Mouse (Mus musculus) heart, embryonic 11.5 days (tissue): ENCODE results near the gene Plekho2. TPM values are rescaled to one million over a fixed set of nuclear protein-coding genes. Genes with fewer than 3 reads are reported as not detected.

Source experiments
- ATAC-seq: fragments of 200-750 bp; cut with Nextera tagmentation; replicated peaks from 2 replicates; pipeline ENCODE4 v1.8.0; 2017; ENCODE audit warnings: moderate library complexity; ENCODE audit not compliant: insufficient number of reproducible peaks, low FRiP score, low TSS enrichment
- H3K27ac ChIP-seq: fragments of 300-500 bp; sonication (generic); 2 replicates; pipeline ENCODE4 v1.5.1; 2014; ENCODE audit warnings: mild to moderate bottlenecking, low read depth, low read length
- H3K27me3 ChIP-seq: fragments of 300-500 bp; sonication (generic); 2 replicates; pipeline ENCODE4 v1.6.1; 2014; ENCODE audit warnings: mild to moderate bottlenecking, low read length, mixed read lengths; ENCODE audit not compliant: control insufficient read depth, insufficient read depth
- H3K36me3 ChIP-seq: fragments of 300-500 bp; sonication (generic); 2 replicates; pipeline ENCODE4 v1.6.1; 2014; ENCODE audit warnings: mild to moderate bottlenecking, low read length, moderate library complexity, mixed read lengths; ENCODE audit not compliant: control insufficient read depth, insufficient read depth
- H3K4me1 ChIP-seq: fragments of 300-500 bp; sonication (generic); 2 replicates; pipeline ENCODE4 v1.6.1; 2014; ENCODE audit warnings: low read length; ENCODE audit not compliant: control insufficient read depth, insufficient read depth
- H3K4me2 ChIP-seq: fragments of 300-500 bp; sonication (generic); 2 replicates; pipeline ENCODE4 v1.6.1; 2014; ENCODE audit warnings: mild to moderate bottlenecking, moderate library complexity
- H3K4me3 ChIP-seq: fragments of 300-500 bp; sonication (generic); 2 replicates; pipeline ENCODE4 v1.5.1; 2014; ENCODE audit warnings: low read depth, low read length
- H3K9ac ChIP-seq: fragments of 300-500 bp; sonication (generic); 2 replicates; pipeline ENCODE4 v1.6.1; 2014; ENCODE audit warnings: mild to moderate bottlenecking, low read depth, low read length, moderate library complexity
- H3K9me3 ChIP-seq: fragments of 300-500 bp; sonication (generic); replicated peaks from 2 replicates; pipeline ENCODE4 v1.6.1; 2016; ENCODE audit warnings: low read length; ENCODE audit not compliant: control insufficient read depth
- WGBS: fragments of 180-500 bp; shearing (Covaris S2); extraction: QIAGEN DNeasy Blood & Tissue Kit; methylation state at CpG from one replicate; pipeline ENCODE4 v1.1.7; 2014; ENCODE audit not compliant: insufficient replicate concordance; 5-methylcytosine and 5-hydroxymethylcytosine counted together
- polyA plus RNA-seq: library from polyadenylated mRNA; unstranded; fragments of >200 nt; fragmentation: Nextera tagmentation; extraction: Ambion mirVana; gene quantifications from 2 replicates; pipeline ENCODE4 v1.2.1, GENCODE M21; 2014

The Plekho2 gene
- polyA plus RNA-seq, result 10.6 and 11.9 TPM in 2 replicates

DNA sequence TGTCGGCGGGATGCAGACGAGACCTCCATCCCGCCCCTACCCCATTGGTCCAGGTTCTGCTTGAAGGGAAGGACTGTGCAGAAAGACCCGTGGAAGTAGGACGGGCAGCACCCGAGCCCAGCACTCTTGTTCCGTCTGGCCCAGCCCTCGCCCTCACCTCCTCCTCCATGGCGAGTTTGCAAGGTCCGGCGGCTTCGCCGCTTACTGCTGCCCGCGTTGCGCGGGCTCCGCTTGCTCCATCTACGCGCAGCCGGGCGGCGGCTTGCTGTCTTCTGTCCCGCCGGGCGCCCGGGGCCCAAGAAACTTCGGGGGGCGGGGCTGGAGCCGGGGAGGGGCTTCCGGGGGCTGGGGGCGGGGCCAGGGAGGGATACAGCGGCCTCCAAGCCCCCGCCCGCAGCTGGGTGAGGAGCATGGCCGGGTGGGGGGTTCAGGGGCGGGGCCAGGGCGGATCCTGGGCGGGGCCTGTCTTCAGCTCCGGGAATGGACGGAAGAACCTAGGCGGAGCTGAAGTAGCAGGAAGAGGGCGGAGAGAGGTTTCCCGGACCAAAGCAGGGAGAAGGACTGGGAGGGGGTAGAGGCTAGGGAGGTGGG lies at the start of gene Plekho2:
TSS of gene Plekho2 (minus strand) at position 260 of the 591 bp plus-strand sequence.
- Histone ChIP-seq H3K4me1 (peaks cover 38% of the 10 kb centered on the region), H3K36me3 (no peaks in the 10 kb centered on the region), H3K9me3 (no peaks in the 10 kb centered on the region), H3K4me2 (peak within 1 kb of the TSS; percentile 68), H3K27ac (peak within 1 kb of the TSS; percentile 65), H3K9ac (peak within 1 kb of the TSS; percentile 73), H3K27me3 (no peaks in the 10 kb centered on the region), H3K4me3 (peak within 1 kb of the TSS; percentile 60)
- peak; percentile 85 for ATAC-seq
- WGBS, result 1% methylated on average over 43 of the region's 45 CpGs

- 1% methylated on average over 37 of the region's 40 CpGs for WGBS
- H3K9ac ChIP-seq, result peak within 1 kb of the TSS; percentile 96
- H3K4me2 ChIP-seq, result peak within 1 kb of the TSS; percentile 91
- H3K4me3 ChIP-seq, result peak within 1 kb of the TSS; percentile 71
- H3K4me1 ChIP-seq, result peaks cover 2% of the 10 kb centered on the region; the same call in 1 of the 2 replicates
- H3K27ac ChIP-seq, result peak within 1 kb of the TSS; percentile 95
- no peaks in the 10 kb centered on the region for H3K27me3 ChIP-seq
- H3K36me3 ChIP-seq, result no peaks in the 10 kb centered on the region
- no peaks in the 10 kb centered on the region for H3K9me3 ChIP-seq
- ATAC-seq, result 0 out of 2 replicates have a peak, but pooled peaks have one; percentile 28
Observed at GRCm38 (mm10) chr9:65629025-65629766, 49.4 kb upstream of the Plekho2 start, which contains the start of gene Rbpms2. Gene Rbpms2, plus strand, starts transcription at chr9:65629648.

GRCm38 (mm10) chr9:65624266-65624665 lies 44.4 kb upstream of the Plekho2 start:
- H3K36me3 ChIP-seq, result no peaks in the 10 kb centered on the region
- H3K9me3 ChIP-seq, result no peaks in the 10 kb centered on the region
- H3K9ac ChIP-seq, result no peak overlapping the region
- H3K27ac ChIP-seq, result no peak overlapping the region
- ATAC-seq, result no peak
- H3K4me3 ChIP-seq, result no peak overlapping the region
- WGBS, result 71% methylated on average over 2 of the region's 2 CpGs
- H3K4me1 ChIP-seq, result no peaks in the 10 kb centered on the region
- H3K27me3 ChIP-seq, result no peaks in the 10 kb centered on the region
- no peak overlapping the region for H3K4me2 ChIP-seq

DNA sequence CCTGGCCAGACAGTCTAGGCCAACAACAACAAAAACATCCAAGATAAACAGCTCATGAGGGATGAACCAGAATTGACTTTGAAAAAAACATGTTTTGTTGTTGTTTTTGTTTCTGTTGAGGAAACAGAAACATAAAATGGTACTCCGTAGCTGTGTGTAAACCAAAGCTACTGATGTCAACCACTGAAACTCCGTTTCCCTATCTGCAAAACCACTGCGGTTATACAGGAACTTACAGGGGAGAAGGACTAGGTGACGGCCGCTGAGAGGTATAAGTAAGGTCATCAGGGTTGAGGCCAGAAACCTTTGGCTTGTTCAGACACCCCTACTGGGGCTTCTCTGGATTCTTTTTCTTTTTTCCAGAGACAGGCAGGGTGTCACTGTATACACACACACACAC lies 43.0 kb upstream of the Plekho2 start:
- ATAC-seq, result no peak
- no peak overlapping the region for H3K27ac ChIP-seq
- H3K4me1 ChIP-seq, result no peaks in the 10 kb centered on the region
- no peaks in the 10 kb centered on the region for H3K27me3 ChIP-seq
- no peak overlapping the region for H3K4me3 ChIP-seq
- 75% methylated on average over 5 of the region's 5 CpGs for WGBS
- H3K4me2 ChIP-seq, result no peak overlapping the region
- no peaks in the 10 kb centered on the region for H3K36me3 ChIP-seq
- H3K9ac ChIP-seq, result no peak overlapping the region
- no peaks in the 10 kb centered on the region for H3K9me3 ChIP-seq

- H3K9me3 ChIP-seq, result no peaks in the 10 kb centered on the region
- no peaks in the 10 kb centered on the region for H3K27me3 ChIP-seq
- no peak overlapping the region for H3K27ac ChIP-seq
- H3K9ac ChIP-seq, result no peak overlapping the region
- H3K36me3 ChIP-seq, result no peaks in the 10 kb centered on the region
- no peak overlapping the region for H3K4me2 ChIP-seq
- no peak for ATAC-seq
- WGBS, result 75% methylated on average over 2 of the region's 2 CpGs
- H3K4me3 ChIP-seq, result no peak overlapping the region
- H3K4me1 ChIP-seq, result no peaks in the 10 kb centered on the region
Observed at GRCm38 (mm10) chr9:65621666-65622065, 41.8 kb upstream of the Plekho2 start.

GRCm38 (mm10) chr9:65621196-65621595 lies 41.4 kb upstream of the Plekho2 start:
- Histone ChIP-seq H3K27ac (no peak overlapping the region), H3K27me3 (no peaks in the 10 kb centered on the region), H3K4me3 (no peak overlapping the region), H3K9ac (no peak overlapping the region), H3K9me3 (no peaks in the 10 kb centered on the region), H3K36me3 (no peaks in the 10 kb centered on the region), H3K4me2 (no peak overlapping the region), H3K4me1 (no peaks in the 10 kb centered on the region)
- 85% methylated on average over 4 of the region's 4 CpGs for WGBS
- no peak for ATAC-seq

GRCm38 (mm10) chr9:65619311-65619710 lies 39.5 kb upstream of the Plekho2 start:
- 66% methylated on average over 3 of the region's 3 CpGs for WGBS
- no peaks in the 10 kb centered on the region for H3K4me1 ChIP-seq

GRCm38 (mm10) chr9:65613098-65613497 lies 33.3 kb upstream of the Plekho2 start:
- Histone ChIP-seq H3K9ac (no peak overlapping the region), H3K27ac (peak overlapping the region; percentile 65), H3K27me3 (no peaks in the 10 kb centered on the region), H3K4me2 (peak overlapping the region; percentile 6; the same call in 1 of the 2 replicates), H3K36me3 (no peaks in the 10 kb centered on the region), H3K4me3 (no peak overlapping the region), H3K9me3 (no peaks in the 10 kb centered on the region), H3K4me1 (peaks cover 8% of the 10 kb centered on the region; the same call in 1 of the 2 replicates)
- WGBS, result 4% methylated on average over 2 of the region's 2 CpGs
- ATAC-seq, result peak; percentile 76

More at GRCm38 (mm10) chr9:65619311-65619710, 39.5 kb upstream of the Plekho2 start:
- H3K4me2 ChIP-seq, result no peak overlapping the region
- H3K36me3 ChIP-seq, result no peaks in the 10 kb centered on the region
- no peaks in the 10 kb centered on the region for H3K27me3 ChIP-seq
- H3K4me3 ChIP-seq, result no peak overlapping the region
- no peak for ATAC-seq
- no peaks in the 10 kb centered on the region for H3K9me3 ChIP-seq
- H3K27ac ChIP-seq, result no peak overlapping the region
- H3K9ac ChIP-seq, result no peak overlapping the region
